Comparison of ENCODE assay signal across 12 mouse cellular contexts in genomic region chr12:49377281-49377970, GRCm38 (mm10). TPM values are rescaled to one million over a fixed set of nuclear protein-coding genes. Genes with fewer than 3 reads are reported as not detected.
DNase-seq lines count a peak whose midpoint lies in the region; ATAC-seq lines count a peak whose summit lies in the region.
"Had no signal": no experiment of that assay in that cellular context is flagged by ENCODE, and none has a peak within 500 bp of the region (broad histone marks: within the 10 kb centered on the region; RNA-seq: fewer than 3 reads in every experiment).

No protein-coding gene starts in this region.

- peaks cover 37% of the 10 kb centered on the region for H3K27me3 ChIP-seq in forebrain, embryonic 12.5 days

- WGBS in forebrain, embryonic 12.5 days = 0% methylated on average over 15 of the region's 15 CpGs

- H3K4me1 ChIP-seq in forebrain, embryonic 12.5 days = peaks cover 16% of the 10 kb centered on the region

- peak; percentile 71 for DNase-seq in right cerebral cortex, adult 18-20 months
- no peak for DNase-seq in right cerebral cortex, postnatal 25 days
- DNase-seq in layer of hippocampus, postnatal 36 days = peak; percentile 69 to 70
- DNase-seq in right cerebral cortex, postnatal 14 days = peak; percentile 63
- DNase-seq in heart, adult 18-20 months = no peak
- no peak for DNase-seq in spleen, postnatal 14 days (ENCODE audit: low spot score in 2 of 2)
- DNase-seq: cerebellum, adult 11-12 months; lung, adult 2 months; thymus, postnatal 36 days had no signal

- peak overlapping the region; percentile 82 for H3K9ac ChIP-seq in forebrain, embryonic 12.5 days

- H3K4me2 ChIP-seq in forebrain, embryonic 12.5 days = peak overlapping the region; percentile 56

- H3K9me3 ChIP-seq in forebrain, embryonic 12.5 days = no peaks in the 10 kb centered on the region

- peak overlapping the region; percentile 92 for H3K4me3 ChIP-seq in forebrain, embryonic 12.5 days (replicated peaks)

- H3K36me3 ChIP-seq in forebrain, embryonic 12.5 days (replicated peaks) = no peaks in the 10 kb centered on the region

- peak; percentile 45 for ATAC-seq in forebrain, embryonic 12.5 days (ENCODE audit: low FRiP score)
- ATAC-seq in activated CD4-positive, CD25-positive, alpha-beta regulatory T cell, adult 4 months = no peak

- peak overlapping the region; percentile 100 for H3K27ac ChIP-seq in forebrain, embryonic 12.5 days

RNA-seq across cellular contexts. Expression of gene Foxg1, which starts 5.0 kb away (rescaled TPM):
- 59.7 and 68.4 TPM in 2 replicates for polyA plus RNA-seq in forebrain, embryonic 12.5 days (2016; fragmentation: Nextera tagmentation; extraction: Ambion mirVana)
- total RNA-seq in layer of hippocampus, postnatal 36 days (2021) = 100 to 1,000 TPM; 150 to 156 TPM
- polyA plus RNA-seq in activated CD4-positive, CD25-positive, alpha-beta regulatory T cell, adult 4 months (2017; shearing (Covaris generic)) = not detected
- not detected for total RNA-seq in heart, adult 18-20 months (2021)
- polyA plus RNA-seq: gonadal fat pad, adult 2 months had no signal

RNA-seq across cellular contexts. Expression of gene Gm43517, which starts 7.5 kb away (rescaled TPM):
- polyA plus RNA-seq in forebrain, embryonic 12.5 days (2016; fragmentation: Nextera tagmentation; extraction: Ambion mirVana) = 1.9 and 2.2 TPM in 2 replicates
- 10 to 100 TPM; 11.2 to 14.6 TPM for total RNA-seq in layer of hippocampus, postnatal 36 days (2021)
- polyA plus RNA-seq in activated CD4-positive, CD25-positive, alpha-beta regulatory T cell, adult 4 months (2017; shearing (Covaris generic)) = not detected
- total RNA-seq in heart, adult 18-20 months (2021) = not detected
- polyA plus RNA-seq: gonadal fat pad, adult 2 months; lung, adult 2 months had no signal

Comparison
In these comparisons a context has a peak if more than half of its experiments do, and no peak if none do; other contexts are left out.
1. DNase-seq: peak in right cerebral cortex, adult 18-20 months (single experiment), layer of hippocampus, postnatal 36 days (2 of 2) and right cerebral cortex, postnatal 14 days (single experiment); none in right cerebral cortex, postnatal 25 days (single experiment), heart, adult 18-20 months (0 of 2) and spleen, postnatal 14 days (0 of 2).
2. RNA of gene Foxg1, which starts 5.0 kb away (total RNA-seq): 150 to 156 TPM in layer of hippocampus, postnatal 36 days; not detected in heart, adult 18-20 months; every median in the first group is over 100 times any median in the second.
3. RNA of gene Gm43517, which starts 7.5 kb away (total RNA-seq): 11.2 to 14.6 TPM in layer of hippocampus, postnatal 36 days; not detected in heart, adult 18-20 months; every median in the first group is over 10 times any median in the second.